Mouse (Mus musculus) kidney, adult 8-10 months (tissue): Measurements from ENCODE around the gene Coq2.
A peak's percentile ranks its signal among the peaks of the same experiment; 100 is the strongest.

Experiments
- DNase-seq, 2 experiments: peaks; one replicate each; pipeline ENCODE4 v3.0.0; 2022

Gene Coq2

GRCm38 (mm10) chr5:100619586-100620275, 55.2 kb downstream of the Coq2 start:
- DNase-seq, result no peak

- no peak for DNase-seq
Observed at GRCm38 (mm10) chr5:100613896-100614768, 60.8 kb downstream of the Coq2 start.

- DNase-seq, result no peak
Observed at GRCm38 (mm10) chr5:100607868-100608267, 67.1 kb downstream of the Coq2 start.

- DNase-seq, result no peak
Observed at GRCm38 (mm10) chr5:100607090-100607762, 67.7 kb downstream of the Coq2 start.

GRCm38 (mm10) chr5:100605828-100606229, 69.1 kb downstream of the Coq2 start:
- peak; percentile 23 to 48 for DNase-seq
